Mouse (Mus musculus): ENCODE data around the gene Gsc. TPM values are rescaled to one million over a fixed set of nuclear protein-coding genes. Genes with fewer than 3 reads are reported as not detected.

The Gsc gene
- polyA plus RNA-seq, 1 experiment from 2014 or later: 1.2 TPM

Other genes with a start within 250 kb of the Gsc start
- gene Serpina3g, start 237.1 kb downstream of the Gsc start, polyA plus RNA-seq (2014; fragmentation: Nextera tagmentation; extraction: Ambion mirVana): 0.28 TPM in 1 of 2 replicates, not detected in the other
- 0.09 TPM in 1 of 2 replicates, not detected in the other for gene Serpina3i, start 210.2 kb downstream of the Gsc start, polyA plus RNA-seq (2014; fragmentation: Nextera tagmentation; extraction: Ambion mirVana)
- not detected in 2 replicates for gene Serpina3j, start 158.8 kb downstream of the Gsc start, polyA plus RNA-seq (2014; fragmentation: Nextera tagmentation; extraction: Ambion mirVana)
- not detected in 2 replicates for gene Serpina3k, start 134.8 kb downstream of the Gsc start, polyA plus RNA-seq (2014; fragmentation: Nextera tagmentation; extraction: Ambion mirVana)
- not detected in 2 replicates for gene Serpina3m, start 134.8 kb downstream of the Gsc start, polyA plus RNA-seq (2014; fragmentation: Nextera tagmentation; extraction: Ambion mirVana)
- not detected in 2 replicates for gene Serpina3n, start 66.6 kb downstream of the Gsc start, polyA plus RNA-seq (2014; fragmentation: Nextera tagmentation; extraction: Ambion mirVana)

Measured in forebrain, embryonic 11.5 days (tissue).